Mouse (Mus musculus) mouse embryonic stem cell (cell line): ENCODE measurements at regions not wholly inside any gene's neighbourhood (a gene's known extent, or its start where the extent isn't known, plus 50 kb on each side); places are given as distances from the start of the nearest gene placed in this dataset.

ENCODE experiments used
- in situ Hi-C, 2 experiments: fragments of 300-500 bp; cut with MboI; formaldehyde crosslinking; loops; 1 replicate in 1 of 2; 3 replicates in 1 of 2; pipeline ENCODE4 v1.14.3; 2019 to 2020; ENCODE audit warnings: low sequenced_read_pairs in 2 of 2, low pct_unique_long_range_greater_than_20kb in 1 of 2, mixed read lengths in 1 of 2; ENCODE audit not compliant: unreplicated experiment in 1 of 2

GRCm38 (mm10) chr1:35551503-35551902, 516.7 kb upstream of the Hs6st1 start:
- in situ Hi-C loops: no loop called here

GRCm38 (mm10) chr1:35562786-35563185, 505.4 kb upstream of the Hs6st1 start:
- in situ Hi-C loops: no loop called here

- in situ Hi-C loops: no loop called here
These were observed 493.0 kb upstream of the Hs6st1 start for GRCm38 (mm10) chr1:35575203-35575602.

- in situ Hi-C loops: no loop called here
These were observed 488.8 kb upstream of the Hs6st1 start for GRCm38 (mm10) chr1:35579392-35579791.

GRCm38 (mm10) chr1:35579992-35580391, 488.2 kb upstream of the Hs6st1 start:
- in situ Hi-C loops: no loop called here

GRCm38 (mm10) chr1:35580474-35580873, 487.7 kb upstream of the Hs6st1 start:
- in situ Hi-C loops: no loop called here

GRCm38 (mm10) chr1:35587900-35588299, 480.3 kb upstream of the Hs6st1 start:
- in situ Hi-C loops: no loop called here

- in situ Hi-C loops: no loop called here
These were observed 479.3 kb upstream of the Hs6st1 start for GRCm38 (mm10) chr1:35588939-35589338.

GRCm38 (mm10) chr1:35600847-35601246, 467.4 kb upstream of the Hs6st1 start:
- in situ Hi-C loops: no loop called here

- in situ Hi-C loops: no loop called here
These were observed 453.1 kb upstream of the Hs6st1 start for GRCm38 (mm10) chr1:35615131-35615530.

GRCm38 (mm10) chr1:35619476-35619875, 448.7 kb upstream of the Hs6st1 start:
- in situ Hi-C loops: no loop called here

- in situ Hi-C loops: no loop called here
These were observed 425.6 kb upstream of the Hs6st1 start for GRCm38 (mm10) chr1:35642595-35642994.

- in situ Hi-C loops: no loop called here
These were observed 414.9 kb upstream of the Hs6st1 start for GRCm38 (mm10) chr1:35653119-35653956.

GRCm38 (mm10) chr1:35663006-35663405, 405.2 kb upstream of the Hs6st1 start:
- in situ Hi-C loops: no loop called here

GRCm38 (mm10) chr1:35673524-35673923, 394.7 kb upstream of the Hs6st1 start:
- in situ Hi-C loops: no loop called here

- in situ Hi-C loops: no loop called here
These were observed 394.2 kb upstream of the Hs6st1 start for GRCm38 (mm10) chr1:35673992-35674391.

GRCm38 (mm10) chr1:35682511-35682949, 385.7 kb upstream of the Hs6st1 start:
- in situ Hi-C loops: no loop called here

- in situ Hi-C loops: no loop called here
These were observed 382.5 kb upstream of the Hs6st1 start for GRCm38 (mm10) chr1:35685651-35686050.

- in situ Hi-C loops: no loop called here
These were observed 373.9 kb upstream of the Hs6st1 start for GRCm38 (mm10) chr1:35694349-35694748.
